Comparison of ENCODE assay signal across 8 mouse cellular contexts in genomic region chr3:28814361-28814760, GRCm38 (mm10). TPM values are rescaled to one million over a fixed set of nuclear protein-coding genes. Genes with fewer than 3 reads are reported as not detected.
DNase-seq lines count a peak whose midpoint lies in the region; ATAC-seq and TF ChIP-seq lines count a peak whose summit lies in the region.

No protein-coding gene starts in this region.

- ATAC-seq in intestine, embryonic 15.5 days = 0 out of 2 replicates have a peak, but pooled peaks have one; percentile 60
- no peak for ATAC-seq in intestine, embryonic 16.5 days
- peak; percentile 40 for ATAC-seq in Patski
- peak; percentile 86 for ATAC-seq in granulocyte monocyte progenitor cell, adult 5-6 weeks (replicated peaks; ENCODE audit: poor library complexity, severe bottlenecking)
- ATAC-seq in midbrain, postnatal 0 days (ENCODE audit: low FRiP score) = no peak

- H3K36me3 ChIP-seq in intestine, embryonic 15.5 days = no peaks in the 10 kb centered on the region
- H3K36me3 ChIP-seq in intestine, embryonic 16.5 days (ENCODE audit: control insufficient read depth, insufficient read depth, low read length) = no peaks in the 10 kb centered on the region
- no peaks in the 10 kb centered on the region for H3K36me3 ChIP-seq in midbrain, postnatal 0 days (ENCODE audit: insufficient read depth, low read length)

- H3K4me1 ChIP-seq in intestine, embryonic 15.5 days (replicated peaks) = no peaks in the 10 kb centered on the region
- H3K4me1 ChIP-seq in intestine, embryonic 16.5 days (ENCODE audit: control insufficient read depth, insufficient read depth, low read length) = no peaks in the 10 kb centered on the region
- no peaks in the 10 kb centered on the region for H3K4me1 ChIP-seq in midbrain, postnatal 0 days (ENCODE audit: insufficient read depth, low read length)

- no peak overlapping the region for H3K9ac ChIP-seq in intestine, embryonic 15.5 days
- no peak overlapping the region for H3K9ac ChIP-seq in intestine, embryonic 16.5 days (ENCODE audit: low read depth, low read length)
- no peak overlapping the region for H3K9ac ChIP-seq in midbrain, postnatal 0 days (replicated peaks; ENCODE audit: low read length, poor library complexity, severe bottlenecking)

- CTCF ChIA-PET in Patski (lab: Charles Lee) = interaction anchor here (0.7 to 4.4 kb wide), 6 partner anchors 8 to 154 kb away, joined by 3 to 18 read pairs (median 4); partner anchors contain the start of gene Rpl22l1

- peak; percentile 73 for TF ChIP-seq CTCF in Patski (IDR thresholded peaks at IDR 0.05)
- TF ChIP-seq CTCF in midbrain, postnatal 0 days (IDR thresholded peaks at IDR 0.05) = peak; percentile 86

- H3K4me3 ChIP-seq in intestine, embryonic 15.5 days (replicated peaks) = no peak overlapping the region
- H3K4me3 ChIP-seq in intestine, embryonic 16.5 days (ENCODE audit: low read length) = no peak overlapping the region
- H3K4me3 ChIP-seq in midbrain, postnatal 0 days (ENCODE audit: low read depth, low read length) = no peak overlapping the region

- no peak overlapping the region for H3K27ac ChIP-seq in intestine, embryonic 15.5 days
- H3K27ac ChIP-seq in intestine, embryonic 16.5 days (ENCODE audit: low read length) = no peak overlapping the region
- H3K27ac ChIP-seq in midbrain, postnatal 0 days (ENCODE audit: low read depth, low read length) = no peak overlapping the region

- no peaks in the 10 kb centered on the region for H3K9me3 ChIP-seq in intestine, embryonic 15.5 days
- no peaks in the 10 kb centered on the region for H3K9me3 ChIP-seq in intestine, embryonic 16.5 days (ENCODE audit: control insufficient read depth, low read length)
- H3K9me3 ChIP-seq in midbrain, postnatal 0 days (ENCODE audit: low read length) = no peaks in the 10 kb centered on the region

- DNase-seq in CD4-positive helper T cell, adult 2 months (ENCODE audit: low read depth, low spot score) = peak; percentile 68
- DNase-seq in Patski (ENCODE audit: low read depth, low spot score) = peak; percentile 46
- DNase-seq in midbrain, postnatal 0 days (ENCODE audit: low spot score) = peak; percentile 86
- no peak for DNase-seq in right cerebral cortex, postnatal 14 days
- DNase-seq in left cerebral cortex, adult 11 months (ENCODE audit: low spot score) = no peak

- H3K27me3 ChIP-seq in intestine, embryonic 15.5 days (replicated peaks) = no peaks in the 10 kb centered on the region
- H3K27me3 ChIP-seq in intestine, embryonic 16.5 days (replicated peaks; ENCODE audit: control insufficient read depth, insufficient read depth, low read length) = no peaks in the 10 kb centered on the region
- peaks cover 7% of the 10 kb centered on the region for H3K27me3 ChIP-seq in Patski
- H3K27me3 ChIP-seq in midbrain, postnatal 0 days (ENCODE audit: insufficient read depth, low read length) = no peaks in the 10 kb centered on the region

- in situ Hi-C loops in Patski (cut with MboI; ENCODE audit: low pct_unique_long_range_greater_than_20kb) = loop anchor here (5.0 kb wide), 1 partner anchor 153 kb away; no protein-coding TSS in a partner anchor

- H3K4me2 ChIP-seq in intestine, embryonic 15.5 days (replicated peaks) = no peak overlapping the region
- no peak overlapping the region for H3K4me2 ChIP-seq in intestine, embryonic 16.5 days (ENCODE audit: low read depth, low read length)
- no peak overlapping the region for H3K4me2 ChIP-seq in midbrain, postnatal 0 days (ENCODE audit: low read depth, low read length, poor library complexity, severe bottlenecking)

- POLR2A ChIA-PET in Patski (lab: Charles Lee) = no interaction called here

- WGBS in intestine, embryonic 15.5 days = 6% methylated on average over 4 of the region's 4 CpGs
- 9% methylated on average over 4 of the region's 4 CpGs for WGBS in intestine, embryonic 16.5 days
- 7% methylated on average over 4 of the region's 4 CpGs for WGBS in midbrain, postnatal 0 days

RNA-seq across cellular contexts. Expression of gene Rpl22l1, which starts 9.1 kb away (rescaled TPM):
- polyA plus RNA-seq in intestine, embryonic 15.5 days (2015; fragmentation: Nextera tagmentation; extraction: Ambion mirVana) = 398 and 497 TPM in 2 replicates
- 324 and 343 TPM in 2 replicates for polyA plus RNA-seq in intestine, embryonic 16.5 days (2015; fragmentation: Nextera tagmentation; extraction: Ambion mirVana)
- polyA plus RNA-seq in Patski (2021) = 303 TPM
- total RNA-seq in granulocyte monocyte progenitor cell, adult 5-6 weeks (2014; fragmentation: Nextera tagmentation) = 1,229 and 1,599 TPM in 2 replicates
- 165 and 196 TPM in 2 replicates for total RNA-seq in granulocyte monocyte progenitor cell, adult 5-6 weeks (2017)
- total RNA-seq in midbrain, postnatal 0 days (2014; rRNA removed) = 171 and 369 TPM in 2 replicates
- 349 and 376 TPM in 2 replicates for polyA plus RNA-seq in midbrain, postnatal 0 days (2015; fragmentation: Nextera tagmentation; extraction: Ambion mirVana)

RNA-seq across cellular contexts. Expression of gene Eif5a2, which starts 33.3 kb away (rescaled TPM):
- 3.8 and 4.9 TPM in 2 replicates for polyA plus RNA-seq in intestine, embryonic 15.5 days (2015; fragmentation: Nextera tagmentation; extraction: Ambion mirVana)
- 3.0 and 3.5 TPM in 2 replicates for polyA plus RNA-seq in intestine, embryonic 16.5 days (2015; fragmentation: Nextera tagmentation; extraction: Ambion mirVana)
- polyA plus RNA-seq in Patski (2021) = 22.7 TPM
- 0.23 and 1.6 TPM in 2 replicates for total RNA-seq in granulocyte monocyte progenitor cell, adult 5-6 weeks (2014; fragmentation: Nextera tagmentation)
- 1.0 and 2.3 TPM in 2 replicates for total RNA-seq in granulocyte monocyte progenitor cell, adult 5-6 weeks (2017)
- total RNA-seq in midbrain, postnatal 0 days (2014; rRNA removed) = 23.7 and 24.5 TPM in 2 replicates
- 9.0 and 9.2 TPM in 2 replicates for polyA plus RNA-seq in midbrain, postnatal 0 days (2015; fragmentation: Nextera tagmentation; extraction: Ambion mirVana)

Comparison
In these comparisons a context has a peak if more than half of its experiments do, and no peak if none do; other contexts are left out.
1. ATAC-seq: peak in intestine, embryonic 15.5 days (single experiment), Patski (single experiment) and granulocyte monocyte progenitor cell, adult 5-6 weeks (single experiment); none in intestine, embryonic 16.5 days (single experiment) and midbrain, postnatal 0 days (single experiment).
2. DNase-seq: peak in CD4-positive helper T cell, adult 2 months (single experiment), Patski (single experiment) and midbrain, postnatal 0 days (single experiment); none in right cerebral cortex, postnatal 14 days (single experiment) and left cerebral cortex, adult 11 months (single experiment).